In genomic region chr4:123859379-123859778, GRCm38 (mm10) we compare ENCODE assay signal across 41 mouse cellular contexts. TPM values are rescaled to one million over a fixed set of nuclear protein-coding genes. Genes with fewer than 3 reads are reported as not detected.
"Had no signal": no experiment of that assay in that cellular context is flagged by ENCODE, and none has a peak within 500 bp of the region (broad histone marks: within the 10 kb centered on the region; RNA-seq: fewer than 3 reads in every experiment).

4933427I04Rik (plus strand) TSS chr4:123859679.

- DNase-seq: heart, postnatal 10 days; heart, postnatal 14 days; heart, postnatal 36 days; heart, postnatal 4 days; kidney, adult 11 months; kidney, adult 18-20 months; kidney, adult 2 months; kidney, adult 8-10 months; kidney, adult 9 months; kidney, postnatal 10 days; kidney, postnatal 14 days; kidney, postnatal 25 days; kidney, postnatal 36 days; kidney, postnatal 4 days; layer of hippocampus, adult 9-11 months; layer of hippocampus, postnatal 36 days had no signal

- H3K4me3 ChIP-seq: heart, embryonic 12.5 days; heart, embryonic 13.5 days; heart, embryonic 15.5 days; hindbrain, embryonic 10.5 days; hindbrain, embryonic 12.5 days; hindbrain, embryonic 13.5 days; hindbrain, embryonic 15.5 days; intestine, embryonic 15.5 days; kidney, embryonic 15.5 days; layer of hippocampus, adult 2 months; left cerebral cortex, adult 2 months had no signal

- H3K9ac ChIP-seq: heart, embryonic 12.5 days; heart, embryonic 13.5 days; heart, embryonic 15.5 days; hindbrain, embryonic 12.5 days; hindbrain, embryonic 13.5 days; hindbrain, embryonic 14.5 days; hindbrain, embryonic 15.5 days; intestine, embryonic 15.5 days; kidney, embryonic 15.5 days had no signal

- ATAC-seq: hindbrain, embryonic 16.5 days; hindbrain, postnatal 0 days; inflammation-experienced regulatory T-cells, adult 6 months; intestine, embryonic 15.5 days; intestine, embryonic 16.5 days; intestine, postnatal 0 days had no signal

- H3K4me1 ChIP-seq: heart, embryonic 12.5 days; heart, embryonic 13.5 days; heart, embryonic 15.5 days; hindbrain, embryonic 10.5 days; hindbrain, embryonic 12.5 days; hindbrain, embryonic 13.5 days; hindbrain, embryonic 15.5 days; intestine, embryonic 15.5 days; kidney, embryonic 15.5 days had no signal

- H3K36me3 ChIP-seq: heart, embryonic 12.5 days; heart, embryonic 13.5 days; heart, embryonic 15.5 days; hindbrain, embryonic 10.5 days; hindbrain, embryonic 12.5 days; hindbrain, embryonic 13.5 days; hindbrain, embryonic 15.5 days; intestine, embryonic 15.5 days; kidney, embryonic 15.5 days had no signal

- H3K27me3 ChIP-seq: heart, embryonic 12.5 days; heart, embryonic 13.5 days; heart, embryonic 15.5 days; hindbrain, embryonic 12.5 days; hindbrain, embryonic 13.5 days; hindbrain, embryonic 15.5 days; intestine, embryonic 15.5 days; kidney, embryonic 15.5 days had no signal

- H3K9me3 ChIP-seq: heart, embryonic 12.5 days; heart, embryonic 13.5 days; heart, embryonic 15.5 days; hindbrain, embryonic 10.5 days; hindbrain, embryonic 12.5 days; hindbrain, embryonic 13.5 days; hindbrain, embryonic 15.5 days; intestine, embryonic 15.5 days; kidney, embryonic 15.5 days had no signal

- H3K27ac ChIP-seq: heart, embryonic 13.5 days; heart, embryonic 15.5 days; hindbrain, embryonic 10.5 days; hindbrain, embryonic 12.5 days; hindbrain, embryonic 13.5 days; hindbrain, embryonic 14.5 days; hindbrain, embryonic 15.5 days; hindbrain, postnatal 0 days; intestine, embryonic 15.5 days; kidney, embryonic 15.5 days; kidney, postnatal 0 days; layer of hippocampus, adult 2 months; left cerebral cortex, adult 2 months had no signal

- H3K4me2 ChIP-seq: heart, embryonic 11.5 days; heart, embryonic 12.5 days; heart, embryonic 13.5 days; heart, embryonic 15.5 days; hindbrain, embryonic 12.5 days; hindbrain, embryonic 13.5 days; hindbrain, embryonic 14.5 days; hindbrain, embryonic 15.5 days; intestine, embryonic 15.5 days; kidney, embryonic 15.5 days had no signal

RNA-seq across cellular contexts. Expression of gene 4933427I04Rik, which starts in this region (rescaled TPM):
- polyA plus RNA-seq: heart, embryonic 11.5 days; heart, embryonic 12.5 days; heart, embryonic 13.5 days; heart, embryonic 14.5 days; heart, embryonic 15.5 days; heart, embryonic 16.5 days; heart, postnatal 0 days; inflammation-experienced regulatory T-cells, adult 6 months; intestine, embryonic 14.5 days; intestine, embryonic 15.5 days; intestine, embryonic 16.5 days; intestine, postnatal 0 days; kidney, adult 2 months; kidney, embryonic 14.5 days; kidney, embryonic 15.5 days; large intestine, adult 2 months had no signal
